Mouse (Mus musculus) olfactory bulb, adult 2 months (tissue): Measurements from ENCODE around the gene Ube4a.

Experiments used
- CTCF ChIP-seq: fragments of 200-500 bp; IDR thresholded peaks from 2 replicates; pipeline ENCODE4 v1.5.1; 2012; ENCODE audit warnings: low read depth, mild to moderate bottlenecking, low read length, moderate library complexity; ENCODE audit not compliant: insufficient read depth
- POLR2A ChIP-seq: fragments of 200-500 bp; IDR thresholded peaks from 2 replicates; pipeline ENCODE4 v1.6.1; 2012; ENCODE audit warnings: mild to moderate bottlenecking, low read depth, low read length, moderate library complexity; ENCODE audit not compliant: insufficient read depth

GRCm38 (mm10) chr9:44993268-44993667 is 27.9 kb upstream of the Ube4a start:
- no peak for TF ChIP-seq CTCF
- no peak for TF ChIP-seq POLR2A
